Mouse (Mus musculus) kidney, adult 8-10 months (tissue): ENCODE data around the gene Kng2.

ENCODE experiments used
- DNase-seq, 2 experiments: peaks; one replicate each; pipeline ENCODE4 v3.0.0; 2022

The Kng2 gene

GRCm38 (mm10) chr16:22955397-22956084 is 73.7 kb downstream of the Kng2 start:
- no peak for DNase-seq

- DNase-seq: peak; percentile 18 to 19
These were observed 76.2 kb downstream of the Kng2 start for GRCm38 (mm10) chr16:22953069-22953468.

- DNase-seq: no peak
These were observed 78.4 kb downstream of the Kng2 start, which contains the start of gene Hrg for GRCm38 (mm10) chr16:22950840-22951395. Hrg (plus strand) TSS chr16:22951072.

GRCm38 (mm10) chr16:22947371-22947770 is 81.9 kb downstream of the Kng2 start:
- DNase-seq: no peak

- DNase-seq: peak in 1 of 2 experiments; percentile 11
These were observed 87.3 kb downstream of the Kng2 start for GRCm38 (mm10) chr16:22941825-22942476.

GRCm38 (mm10) chr16:22939120-22939695 is 90.1 kb downstream of the Kng2 start:
- no peak for DNase-seq

- no peak for DNase-seq
These were observed 90.7 kb downstream of the Kng2 start for GRCm38 (mm10) chr16:22938541-22938940.

- DNase-seq: peak; percentile 21 to 48
These were observed 91.7 kb downstream of the Kng2 start for GRCm38 (mm10) chr16:22937631-22938030.
